Mouse (Mus musculus) C2C12 (cell line): ENCODE measurements around the gene Adam22. TPM values are rescaled to one million over a fixed set of nuclear protein-coding genes. Genes with fewer than 3 reads are reported as not detected.

Experiments
- H3K27me3 ChIP-seq: one replicate; pipeline ENCODE4 v1.6.1; 2011; ENCODE audit not compliant: control insufficient read depth, insufficient read depth, insufficient read length
- H3K36me3 ChIP-seq: one replicate; pipeline ENCODE4 v1.6.1; 2011; ENCODE audit not compliant: control insufficient read depth, insufficient read depth
- H3K4me3 ChIP-seq: one replicate; pipeline ENCODE4 v1.5.1; 2011; ENCODE audit warnings: mild to moderate bottlenecking, control low read depth; ENCODE audit not compliant: poor library complexity, insufficient read depth, severe bottlenecking
- H3K79me2 ChIP-seq: one replicate; pipeline ENCODE4 v1.6.1; 2011; ENCODE audit not compliant: control insufficient read depth, insufficient read depth
- H3K79me3 ChIP-seq: one replicate; pipeline ENCODE4 v1.6.1; 2011; ENCODE audit warnings: low read depth, control low read depth
- H3ac ChIP-seq: one replicate; pipeline ENCODE3; 2011; ENCODE audit warnings: low read depth; ENCODE audit not compliant: control insufficient read depth, insufficient read length
- CEBPB ChIP-seq: IDR thresholded peaks from one replicate; pipeline ENCODE4 v1.6.1; 2011; ENCODE audit warnings: low read depth, mild to moderate bottlenecking, control low read depth, moderate library complexity
- CTCF ChIP-seq: IDR thresholded peaks from one replicate; pipeline ENCODE4 v1.5.1; 2011; ENCODE audit not compliant: control insufficient read depth, insufficient read depth, insufficient read length
- FOSL1 ChIP-seq: IDR thresholded peaks from one replicate; pipeline ENCODE4 v1.8.0; 2011; ENCODE audit warnings: mild to moderate bottlenecking, low read length; ENCODE audit not compliant: poor library complexity, insufficient read depth, severe bottlenecking
- MAX ChIP-seq: IDR thresholded peaks from one replicate; pipeline ENCODE4 v1.6.1; 2011; ENCODE audit warnings: mild to moderate bottlenecking, control low read depth
- MYOD1 ChIP-seq: IDR thresholded peaks from one replicate; pipeline ENCODE4 v1.6.1; 2011; ENCODE audit warnings: low read depth; ENCODE audit not compliant: control insufficient read depth, insufficient read length
- MYOG ChIP-seq: IDR thresholded peaks from one replicate; pipeline ENCODE4 v1.6.1; 2011; ENCODE audit not compliant: control insufficient read depth, insufficient read length; ENCODE audit errors: extremely low read depth
- USF1 ChIP-seq: IDR thresholded peaks from one replicate; pipeline ENCODE4 v1.6.1; 2011; ENCODE audit warnings: low read depth, mild to moderate bottlenecking, control low read depth, moderate library complexity
- polyA plus RNA-seq: library from polyadenylated mRNA; unstranded; fragments of >200 nt; fragmentation: generic; extraction: Trizol; gene quantifications from one replicate; pipeline ENCODE4 v1.2.1, GENCODE M21; 2012; ENCODE audit warnings: missing spikeins

Gene Adam22
- polyA plus RNA-seq, 1 experiment: 0.07 TPM

DNA sequence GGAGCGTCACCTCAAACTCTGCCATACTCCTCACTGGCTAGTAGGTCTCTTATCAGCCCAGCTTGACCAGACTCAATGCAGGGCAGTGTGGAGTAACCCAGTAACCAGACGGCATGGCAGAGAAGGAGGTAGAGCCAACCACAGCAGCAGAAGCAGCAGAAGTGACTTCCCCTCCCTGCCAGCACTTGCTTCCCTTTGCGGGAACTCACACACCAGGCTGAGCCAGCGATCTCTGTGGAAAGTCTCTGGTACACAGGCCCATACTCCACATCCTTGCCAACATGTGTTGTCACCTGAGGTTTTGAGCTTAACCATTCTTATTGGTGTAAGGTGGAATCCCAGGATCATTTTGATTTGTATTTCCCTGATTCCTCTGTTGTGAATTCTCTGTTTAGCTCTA is 111.5 kb downstream of the Adam22 start:
- Histone ChIP-seq H3K79me2 (no peaks in the 10 kb centered on the region), H3K27me3 (no peaks in the 10 kb centered on the region), H3ac (no peak overlapping the region), H3K36me3 (no peaks in the 10 kb centered on the region), H3K79me3 (no peaks in the 10 kb centered on the region), H3K4me3 (no peak overlapping the region)
- no peak for TF ChIP-seq FOSL1
- no peak for TF ChIP-seq CEBPB
- no peak for TF ChIP-seq MYOD1
- TF ChIP-seq USF1: no peak
- no peak for TF ChIP-seq MYOG
- no peak for TF ChIP-seq MAX
- no peak for TF ChIP-seq CTCF

DNA sequence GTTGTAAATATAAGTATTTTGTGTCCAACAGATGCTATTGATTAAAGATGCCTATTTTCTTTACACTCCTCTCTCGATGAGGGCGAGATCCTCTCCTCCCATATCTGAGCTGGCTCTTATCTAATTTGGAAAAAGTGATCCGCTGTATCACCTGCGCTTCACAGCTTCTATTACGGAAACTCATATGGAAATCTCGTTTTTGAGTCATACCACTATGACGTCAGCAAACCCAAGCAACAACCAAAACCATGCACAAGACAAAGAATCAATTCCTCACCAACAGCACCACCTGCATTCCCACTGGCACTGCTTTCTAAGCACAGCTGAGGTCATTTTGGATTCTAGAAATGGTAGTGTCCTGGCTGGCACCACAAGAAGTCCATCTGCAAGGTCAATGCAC is 123.3 kb downstream of the Adam22 start:
- Histone ChIP-seq H3K79me3 (no peaks in the 10 kb centered on the region), H3ac (no peak overlapping the region), H3K27me3 (no peaks in the 10 kb centered on the region), H3K36me3 (no peaks in the 10 kb centered on the region), H3K4me3 (no peak overlapping the region), H3K79me2 (no peaks in the 10 kb centered on the region)
- TF ChIP-seq MYOD1 (no peak), MYOG (no peak), USF1 (no peak), CTCF (no peak), CEBPB (no peak), MAX (no peak), FOSL1 (no peak)

DNA sequence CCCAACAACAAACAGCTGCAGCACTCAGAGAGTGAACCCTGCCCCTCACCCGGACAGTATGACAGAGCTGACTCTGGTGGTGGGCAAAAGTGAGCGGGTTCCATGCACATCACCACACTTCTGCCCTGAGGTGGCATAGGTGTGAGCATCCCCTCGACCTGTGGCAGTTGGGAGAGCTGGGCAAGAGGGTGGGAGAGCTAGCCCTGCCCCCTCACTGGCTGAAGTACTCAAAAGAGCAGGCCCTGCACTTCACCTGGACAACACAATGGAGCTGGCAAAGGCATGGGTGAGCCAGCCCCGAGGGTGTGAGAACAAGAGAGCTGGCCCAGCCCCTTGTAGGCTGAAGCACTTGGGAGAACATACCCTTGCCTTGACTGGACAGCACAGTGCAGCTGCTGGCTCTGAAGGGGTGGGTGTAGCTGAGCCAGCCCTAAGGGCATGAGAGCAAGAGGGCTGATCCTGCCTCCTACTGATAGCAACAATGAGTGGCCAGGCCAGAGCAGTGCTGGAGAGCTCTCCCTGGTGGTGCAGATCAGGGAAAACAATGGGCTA is 124.8 kb downstream of the Adam22 start:
- no peaks in the 10 kb centered on the region for H3K27me3 ChIP-seq
- no peaks in the 10 kb centered on the region for H3K36me3 ChIP-seq
- H3K4me3 ChIP-seq: no peak overlapping the region
- H3ac ChIP-seq: no peak overlapping the region
- no peaks in the 10 kb centered on the region for H3K79me2 ChIP-seq
- no peaks in the 10 kb centered on the region for H3K79me3 ChIP-seq
- TF ChIP-seq CTCF (no peak), MYOD1 (no peak), USF1 (no peak), CEBPB (no peak), MYOG (no peak), FOSL1 (no peak), MAX (no peak)

DNA sequence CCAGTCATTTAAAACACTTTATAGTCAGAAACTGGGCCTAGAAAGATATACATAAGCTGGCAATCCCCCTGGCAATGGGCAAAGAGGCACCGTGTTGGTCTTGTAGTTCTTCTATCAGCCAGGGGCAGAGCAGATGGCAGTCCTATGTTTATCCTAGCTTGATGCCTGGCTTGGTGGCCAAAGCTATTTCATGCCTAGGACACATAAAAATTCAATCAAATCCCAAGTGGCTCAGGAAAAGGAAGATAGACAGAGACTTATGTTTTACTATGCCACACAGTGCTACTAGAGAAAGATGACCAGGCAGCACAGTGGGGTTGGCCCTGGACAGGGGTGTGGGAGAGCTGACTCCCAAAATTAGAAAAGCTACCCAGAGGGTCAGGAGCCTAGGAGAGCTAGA is 125.3 kb downstream of the Adam22 start:
- no peak for TF ChIP-seq FOSL1
- TF ChIP-seq USF1: no peak
- no peak for TF ChIP-seq CEBPB
- TF ChIP-seq CTCF: no peak
- TF ChIP-seq MYOG: no peak
- Histone ChIP-seq H3K79me2 (no peaks in the 10 kb centered on the region), H3K27me3 (no peaks in the 10 kb centered on the region), H3K36me3 (no peaks in the 10 kb centered on the region), H3ac (no peak overlapping the region), H3K79me3 (no peaks in the 10 kb centered on the region), H3K4me3 (no peak overlapping the region)

DNA sequence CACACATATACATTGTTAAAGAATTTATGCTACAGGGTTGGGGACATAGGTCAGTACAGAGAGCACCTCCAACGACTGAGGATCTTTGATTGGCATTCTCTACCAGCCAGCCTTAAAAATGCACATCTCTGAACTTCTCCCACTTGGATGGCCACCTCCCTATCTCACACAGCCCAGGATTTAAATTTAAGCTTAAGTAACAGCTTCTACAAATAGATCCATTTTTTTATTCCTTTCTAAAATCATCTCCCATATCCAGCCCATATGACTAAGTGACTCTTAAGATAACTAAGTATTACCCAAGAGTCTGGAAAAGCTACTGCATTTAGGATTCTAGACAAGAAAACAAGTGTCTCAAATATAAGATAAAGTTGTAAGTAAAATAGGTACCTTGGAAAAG is 140.9 kb downstream of the Adam22 start:
- H3K36me3 ChIP-seq: no peaks in the 10 kb centered on the region
- TF ChIP-seq MYOG (no peak), MYOD1 (no peak), USF1 (no peak), MAX (no peak), CEBPB (no peak), CTCF (no peak)

DNA sequence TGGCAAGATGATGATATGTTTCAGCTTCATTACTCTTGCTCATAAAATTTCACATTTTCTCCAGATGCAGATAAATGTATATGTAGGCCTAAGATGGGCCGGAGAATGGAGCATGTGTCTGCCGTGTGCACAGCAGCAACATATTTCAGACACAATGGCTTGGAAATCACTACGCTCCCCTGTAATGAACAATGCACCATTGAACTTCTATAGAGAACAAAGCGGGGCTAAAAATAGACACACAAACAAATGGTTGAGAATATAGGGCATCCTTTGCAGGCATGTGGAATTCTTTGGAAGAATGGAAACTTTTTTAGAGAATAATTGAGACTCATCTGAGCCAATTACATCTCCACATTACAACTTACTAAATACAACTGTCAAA is 143.6 kb downstream of the Adam22 start:
- Histone ChIP-seq H3K79me2 (no peaks in the 10 kb centered on the region), H3K4me3 (no peak overlapping the region), H3K36me3 (no peaks in the 10 kb centered on the region), H3K79me3 (no peaks in the 10 kb centered on the region), H3K27me3 (no peaks in the 10 kb centered on the region), H3ac (no peak overlapping the region)
- TF ChIP-seq CTCF: no peak

More for the DNA sequence above, 140.9 kb downstream of the Adam22 start:
- H3K4me3 ChIP-seq: no peak overlapping the region
- H3K79me2 ChIP-seq: no peaks in the 10 kb centered on the region
- no peaks in the 10 kb centered on the region for H3K27me3 ChIP-seq
- no peak overlapping the region for H3ac ChIP-seq
- H3K79me3 ChIP-seq: no peaks in the 10 kb centered on the region
